Mouse (Mus musculus): ENCODE measurements around the gene Hivep3. TPM values are rescaled to one million over a fixed set of nuclear protein-coding genes. Genes with fewer than 3 reads are reported as not detected.

The Hivep3 gene
- polyA plus RNA-seq, 1 experiment from 2014 or later = 6.8 TPM

DNA sequence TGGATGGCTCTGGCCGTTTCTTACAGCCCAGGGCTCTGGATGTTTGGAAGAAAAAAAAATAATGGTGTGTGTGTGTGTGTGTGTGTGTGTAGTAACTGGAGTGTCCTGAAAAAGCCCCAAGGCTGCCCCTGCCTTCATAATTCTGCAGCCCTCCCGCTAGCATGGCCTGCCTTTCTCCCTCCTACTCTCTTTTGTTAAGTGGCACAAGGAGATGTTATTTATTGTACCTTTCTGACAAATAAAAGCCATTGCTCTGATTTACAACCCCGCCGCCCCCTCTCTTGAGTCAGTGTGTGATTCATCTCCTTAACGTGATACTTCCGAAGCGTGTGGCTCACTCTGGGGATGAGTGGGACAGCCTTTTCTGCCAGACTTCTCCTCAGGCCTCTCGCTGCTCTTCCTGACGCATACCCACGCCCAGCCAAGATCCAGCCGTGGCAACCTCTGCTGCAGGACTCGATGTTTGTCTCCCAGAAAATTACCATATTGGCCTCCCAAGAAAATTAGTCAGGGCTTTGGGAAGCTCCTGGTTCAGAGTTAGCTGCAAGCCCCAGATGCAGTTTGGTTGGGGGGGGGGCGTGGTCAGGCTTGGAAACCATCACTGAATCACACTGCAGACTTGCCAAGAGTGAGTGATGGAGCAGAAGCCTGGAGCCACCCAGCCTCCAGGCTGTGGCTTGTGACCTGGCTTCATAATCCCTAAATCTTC is 199.1 kb downstream of the Hivep3 start:
- H3K9ac ChIP-seq = no peak overlapping the region
- no peak overlapping the region for H3K4me3 ChIP-seq (replicated peaks)
- no peaks in the 10 kb centered on the region for H3K36me3 ChIP-seq
- H3K9me3 ChIP-seq (replicated peaks) = no peaks in the 10 kb centered on the region
- no peak for ATAC-seq (ENCODE audit: insufficient number of reproducible peaks, low FRiP score, low TSS enrichment, low read depth)
- H3K4me2 ChIP-seq (replicated peaks) = no peak overlapping the region
- H3K27ac ChIP-seq (replicated peaks) = no peak overlapping the region
- WGBS = 50% methylated on average over 13 of the region's 13 CpGs
- no peaks in the 10 kb centered on the region for H3K27me3 ChIP-seq
- no peaks in the 10 kb centered on the region for H3K4me1 ChIP-seq

DNA sequence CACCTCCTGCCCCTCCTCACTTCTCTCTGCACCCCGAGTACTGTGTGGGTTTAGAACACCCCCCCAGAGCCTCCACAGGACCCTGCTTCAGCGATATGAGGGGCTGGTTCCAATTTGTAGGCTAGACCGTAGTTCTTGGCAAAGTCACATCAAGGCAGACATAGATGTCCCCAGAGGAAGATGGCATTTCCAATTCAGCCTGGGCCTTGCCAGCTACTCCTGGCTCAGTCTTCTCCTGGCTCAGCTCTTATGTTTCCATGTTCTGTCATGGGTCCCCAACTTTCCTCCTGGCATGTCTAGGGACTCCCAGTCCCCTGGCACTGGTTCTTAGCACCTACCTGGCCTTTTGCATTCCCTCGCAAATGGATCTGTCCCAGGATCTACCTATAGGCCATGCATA is 201.3 kb downstream of the Hivep3 start:
- Histone ChIP-seq H3K27me3 (no peaks in the 10 kb centered on the region), H3K4me1 (no peaks in the 10 kb centered on the region), H3K9ac (no peak overlapping the region), H3K27ac (replicated peaks) (no peak overlapping the region), H3K9me3 (replicated peaks) (no peaks in the 10 kb centered on the region), H3K4me2 (replicated peaks) (no peak overlapping the region), H3K4me3 (replicated peaks) (no peak overlapping the region), H3K36me3 (no peaks in the 10 kb centered on the region)
- WGBS = 74% methylated on average over 4 of the region's 4 CpGs
- no peak for ATAC-seq (ENCODE audit: insufficient number of reproducible peaks, low FRiP score, low TSS enrichment, low read depth)

DNA sequence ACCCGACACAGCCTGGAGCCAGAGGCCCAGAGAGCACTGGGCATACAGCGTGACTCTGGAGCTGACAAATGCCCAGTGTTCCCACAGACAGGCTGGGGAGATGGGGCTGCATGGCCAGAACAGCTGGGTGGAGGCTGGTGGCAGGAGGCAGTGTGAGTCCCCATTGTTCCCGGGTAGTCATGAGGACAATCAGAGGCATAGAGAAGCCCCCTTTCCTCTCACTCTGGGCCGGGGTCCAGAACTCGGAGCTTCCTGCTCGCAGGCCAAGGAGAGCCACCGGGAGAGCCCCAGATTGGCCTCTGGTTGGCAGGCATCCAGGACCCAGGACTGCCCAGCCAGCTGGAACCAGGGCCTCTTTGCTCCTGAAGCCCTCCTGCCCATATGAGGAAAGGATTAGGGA is 204.3 kb downstream of the Hivep3 start:
- peak; percentile 55 for ATAC-seq (ENCODE audit: insufficient number of reproducible peaks, low FRiP score, low TSS enrichment, low read depth)
- WGBS = 52% methylated on average over 7 of the region's 7 CpGs
- Histone ChIP-seq H3K4me3 (replicated peaks) (no peak overlapping the region), H3K4me2 (replicated peaks) (no peak overlapping the region), H3K4me1 (no peaks in the 10 kb centered on the region), H3K9ac (no peak overlapping the region), H3K27me3 (no peaks in the 10 kb centered on the region), H3K27ac (replicated peaks) (no peak overlapping the region), H3K36me3 (no peaks in the 10 kb centered on the region), H3K9me3 (replicated peaks) (no peaks in the 10 kb centered on the region)

DNA sequence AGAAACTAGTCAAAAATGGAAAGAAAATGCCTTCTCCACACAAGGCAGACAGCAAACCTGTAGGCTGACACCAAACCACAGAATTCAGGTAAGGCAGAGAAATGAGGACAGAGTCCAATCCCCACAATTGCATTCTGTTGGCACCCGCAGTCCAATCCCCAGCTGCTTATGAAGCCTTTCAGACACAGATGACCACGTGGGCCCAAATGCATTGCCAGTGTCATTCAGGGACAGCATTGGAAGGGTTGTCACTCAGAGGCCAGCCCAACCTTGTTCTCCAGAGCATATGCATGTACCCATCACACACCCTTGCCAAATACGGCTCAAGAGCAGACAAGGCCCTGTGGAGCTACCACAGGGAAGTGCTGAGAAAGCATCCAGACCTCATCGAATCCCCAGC is 204.9 kb downstream of the Hivep3 start:
- Histone ChIP-seq H3K4me1 (no peaks in the 10 kb centered on the region), H3K27ac (replicated peaks) (no peak overlapping the region), H3K36me3 (no peaks in the 10 kb centered on the region), H3K27me3 (no peaks in the 10 kb centered on the region), H3K4me3 (replicated peaks) (no peak overlapping the region), H3K9ac (no peak overlapping the region), H3K4me2 (replicated peaks) (no peak overlapping the region), H3K9me3 (replicated peaks) (no peaks in the 10 kb centered on the region)
- no peak for ATAC-seq (ENCODE audit: insufficient number of reproducible peaks, low FRiP score, low TSS enrichment, low read depth)
- 77% methylated on average over 4 of the region's 4 CpGs for WGBS

DNA sequence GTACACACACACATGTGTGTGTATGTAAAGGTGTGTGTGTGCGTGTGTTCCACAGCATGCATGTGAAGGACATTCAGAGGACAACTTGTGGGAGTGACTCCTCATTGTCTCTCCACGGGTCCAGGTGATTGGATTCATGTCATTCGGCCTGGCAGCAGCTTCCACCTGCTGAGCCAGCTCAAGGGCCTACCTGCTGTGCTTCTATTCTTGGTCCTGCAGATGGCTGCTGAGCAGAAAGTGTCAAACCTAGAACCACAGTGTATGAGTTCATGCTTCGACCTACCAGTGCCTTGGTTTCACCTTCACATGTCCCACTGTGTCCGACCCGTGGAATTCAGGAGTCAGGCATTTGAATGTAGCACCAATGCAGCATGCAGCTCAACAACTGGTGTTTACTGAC is 206.2 kb downstream of the Hivep3 start:
- no peak overlapping the region for H3K4me2 ChIP-seq (replicated peaks)
- H3K9ac ChIP-seq = no peak overlapping the region
- no peak overlapping the region for H3K4me3 ChIP-seq (replicated peaks)
- 84% methylated on average over 6 of the region's 6 CpGs for WGBS
- no peaks in the 10 kb centered on the region for H3K9me3 ChIP-seq (replicated peaks)
- ATAC-seq (ENCODE audit: insufficient number of reproducible peaks, low FRiP score, low TSS enrichment, low read depth) = no peak
- H3K4me1 ChIP-seq = no peaks in the 10 kb centered on the region
- no peaks in the 10 kb centered on the region for H3K36me3 ChIP-seq
- no peak overlapping the region for H3K27ac ChIP-seq (replicated peaks)
- no peaks in the 10 kb centered on the region for H3K27me3 ChIP-seq

DNA sequence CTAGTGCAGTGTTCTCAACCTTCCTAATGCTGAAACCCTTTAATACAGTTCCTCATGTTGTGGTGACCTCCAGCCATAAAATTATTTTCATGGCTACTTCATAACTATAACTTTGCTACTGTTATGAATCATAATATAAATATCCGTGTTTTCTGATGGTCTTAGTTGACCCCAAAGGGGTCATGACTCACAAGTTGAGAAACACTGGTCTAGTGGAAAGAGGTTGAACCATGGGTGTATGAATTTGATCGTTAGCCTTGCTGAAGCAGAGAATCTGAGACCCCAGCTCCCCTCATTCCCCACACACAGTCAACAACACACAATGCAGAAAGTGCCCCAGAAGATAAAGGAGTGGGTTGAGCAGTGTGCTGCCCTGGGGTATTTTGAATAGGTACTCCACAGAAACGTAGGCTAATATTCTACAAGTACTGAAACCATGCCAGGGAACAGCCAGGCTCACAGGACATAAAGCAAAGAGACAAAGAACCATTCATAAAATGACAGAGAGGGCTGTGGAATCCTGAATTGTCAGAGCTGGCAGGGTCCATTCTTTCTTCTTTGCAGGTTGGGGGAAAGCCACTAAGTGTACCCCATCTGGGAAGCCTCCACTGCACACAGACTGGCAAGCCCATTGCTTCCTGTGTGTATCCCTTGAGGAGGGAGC is 212.8 kb downstream of the Hivep3 start:
- Histone ChIP-seq H3K4me2 (replicated peaks) (no peak overlapping the region), H3K27me3 (no peaks in the 10 kb centered on the region), H3K27ac (replicated peaks) (no peak overlapping the region), H3K4me1 (peaks cover 15% of the 10 kb centered on the region), H3K9me3 (replicated peaks) (no peaks in the 10 kb centered on the region), H3K36me3 (no peaks in the 10 kb centered on the region), H3K4me3 (replicated peaks) (no peak overlapping the region), H3K9ac (no peak overlapping the region)
- no peak for ATAC-seq (ENCODE audit: insufficient number of reproducible peaks, low FRiP score, low TSS enrichment, low read depth)
- WGBS = 63% methylated on average over 3 of the region's 3 CpGs

DNA sequence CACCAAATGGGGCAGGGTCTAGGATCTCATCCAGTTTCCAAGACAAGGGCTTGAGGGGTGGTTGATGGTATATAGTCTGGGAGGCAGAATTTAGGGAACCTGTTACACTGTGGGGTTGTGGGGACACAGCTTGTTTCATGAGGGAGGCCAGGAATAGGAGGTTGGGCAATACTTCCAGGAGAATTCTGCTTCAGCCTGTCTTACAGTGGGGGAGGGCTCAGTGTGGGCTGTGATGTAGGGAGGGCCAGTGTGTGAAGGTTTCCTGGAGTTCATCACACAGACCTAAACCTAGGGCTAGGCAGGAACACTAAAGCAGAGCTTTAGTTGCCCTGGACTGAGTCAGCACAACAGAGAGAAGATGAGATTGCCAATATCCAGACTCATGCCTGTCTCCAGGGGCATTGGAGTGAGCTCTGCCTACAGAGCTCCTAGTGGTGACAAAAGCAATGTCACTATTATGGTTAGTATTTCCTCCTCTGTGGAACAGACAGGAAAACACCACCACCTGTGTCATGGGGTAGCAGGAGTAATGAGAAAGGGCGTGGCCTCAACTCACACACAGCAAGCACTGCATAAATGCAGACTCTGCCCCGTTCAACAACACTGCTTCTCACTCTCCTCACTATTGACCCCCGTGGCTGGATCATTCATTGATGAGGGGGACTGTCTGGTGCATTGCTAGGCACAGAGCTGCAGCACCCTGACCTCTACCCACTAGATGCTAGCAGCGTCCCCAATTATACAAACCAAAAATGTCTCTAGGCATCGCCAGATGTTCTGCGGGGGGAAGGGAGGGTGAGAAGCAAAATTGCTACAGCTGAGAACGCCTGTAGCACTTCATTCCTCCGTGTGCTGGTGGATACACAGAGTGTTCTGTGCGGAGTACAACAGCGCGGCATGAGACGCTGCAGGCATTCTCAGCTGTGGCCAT is 213.9 kb downstream of the Hivep3 start:
- no peak for ATAC-seq (ENCODE audit: insufficient number of reproducible peaks, low FRiP score, low TSS enrichment, low read depth)
- WGBS = 42% methylated on average over 12 of the region's 12 CpGs
- Histone ChIP-seq H3K27me3 (no peaks in the 10 kb centered on the region), H3K4me2 (replicated peaks) (no peak overlapping the region), H3K27ac (replicated peaks) (no peak overlapping the region), H3K4me3 (replicated peaks) (no peak overlapping the region), H3K36me3 (no peaks in the 10 kb centered on the region), H3K4me1 (peaks cover 15% of the 10 kb centered on the region), H3K9me3 (replicated peaks) (no peaks in the 10 kb centered on the region), H3K9ac (no peak overlapping the region)

DNA sequence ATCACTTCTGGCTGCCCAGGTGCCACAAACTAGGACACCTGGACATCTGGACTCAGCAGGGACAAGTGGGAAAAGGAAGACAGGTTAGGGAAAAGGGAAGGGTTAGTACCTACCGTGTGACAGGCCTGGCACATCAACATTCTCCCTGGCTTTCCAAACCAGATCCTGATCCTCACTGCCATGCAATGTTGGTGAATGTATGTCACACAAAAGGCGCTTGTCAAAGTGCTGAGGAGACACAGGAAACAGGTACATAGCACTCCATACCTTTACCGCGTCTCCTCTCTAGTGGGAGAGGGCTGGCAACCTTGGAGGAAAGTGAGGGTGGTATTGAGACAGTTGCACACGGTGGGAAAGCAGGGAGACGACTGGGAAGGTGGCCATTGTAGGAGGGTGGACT is 214.8 kb downstream of the Hivep3 start:
- 82% methylated on average over 6 of the region's 6 CpGs for WGBS
- Histone ChIP-seq H3K9ac (no peak overlapping the region), H3K4me2 (replicated peaks) (no peak overlapping the region), H3K36me3 (no peaks in the 10 kb centered on the region), H3K27ac (replicated peaks) (no peak overlapping the region), H3K4me1 (peaks cover 15% of the 10 kb centered on the region), H3K27me3 (no peaks in the 10 kb centered on the region), H3K9me3 (replicated peaks) (no peaks in the 10 kb centered on the region), H3K4me3 (replicated peaks) (no peak overlapping the region)
- no peak for ATAC-seq (ENCODE audit: insufficient number of reproducible peaks, low FRiP score, low TSS enrichment, low read depth)

DNA sequence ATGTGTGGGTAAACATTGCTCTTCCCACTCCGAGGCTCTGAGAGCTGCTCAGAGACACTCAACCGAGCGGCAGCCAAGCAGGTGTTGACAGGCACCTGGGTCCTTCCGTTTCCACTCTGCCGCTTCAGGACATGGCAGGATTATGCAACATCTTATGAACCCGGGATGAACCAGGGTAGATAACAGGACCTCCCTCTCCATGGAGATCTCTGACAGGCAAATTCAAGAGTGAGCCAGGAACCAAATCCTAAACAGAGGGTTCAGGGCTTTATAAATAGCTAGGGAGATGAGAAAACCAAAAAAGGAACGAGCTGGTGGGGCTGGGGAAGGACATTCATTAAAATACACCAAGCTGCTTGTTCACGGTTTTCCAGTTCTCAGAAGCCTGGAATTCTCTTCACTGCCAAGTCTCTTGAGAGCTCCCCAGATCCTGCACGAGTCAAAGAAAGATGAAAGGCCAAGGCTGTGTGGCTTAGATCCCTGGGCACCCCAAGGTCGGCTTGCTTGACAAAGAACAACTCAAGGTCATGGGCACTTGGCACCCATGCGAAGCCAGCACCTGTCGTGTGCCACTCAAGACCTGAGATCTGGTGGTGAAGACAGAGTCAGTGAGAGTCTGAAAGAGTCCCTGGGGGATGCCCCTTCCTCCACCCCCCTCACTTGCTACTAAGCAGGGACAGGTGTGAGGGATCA is 215.5 kb downstream of the Hivep3 start:
- Histone ChIP-seq H3K4me1 (peaks cover 15% of the 10 kb centered on the region), H3K36me3 (no peaks in the 10 kb centered on the region), H3K27ac (replicated peaks) (no peak overlapping the region), H3K9ac (no peak overlapping the region), H3K4me2 (replicated peaks) (no peak overlapping the region), H3K4me3 (replicated peaks) (no peak overlapping the region), H3K9me3 (replicated peaks) (no peaks in the 10 kb centered on the region), H3K27me3 (no peaks in the 10 kb centered on the region)
- 66% methylated on average over 12 of the region's 12 CpGs for WGBS
- no peak; the same call in 1 of the 2 replicates for ATAC-seq (ENCODE audit: insufficient number of reproducible peaks, low FRiP score, low TSS enrichment, low read depth)

DNA sequence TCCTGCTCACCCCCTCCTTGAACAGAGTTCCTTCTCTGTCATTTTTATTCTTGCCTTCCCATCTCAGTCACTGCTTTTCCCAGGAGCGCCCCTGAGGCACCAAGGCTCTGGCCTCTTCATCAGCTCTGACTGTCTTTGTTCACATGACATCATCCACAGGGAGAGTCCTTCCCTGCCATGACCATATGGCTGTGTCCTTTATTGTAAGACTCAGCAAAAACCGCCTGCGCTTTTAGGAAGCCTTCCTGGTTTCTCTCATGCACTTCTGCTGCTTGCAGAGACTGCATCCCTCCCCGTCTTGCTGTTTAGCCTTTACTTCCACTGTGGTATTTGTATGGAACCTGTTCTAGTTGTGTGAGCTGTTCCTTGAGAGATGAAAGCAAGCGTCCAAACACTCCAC is 216.6 kb downstream of the Hivep3 start:
- H3K27ac ChIP-seq (replicated peaks) = no peak overlapping the region
- H3K4me2 ChIP-seq (replicated peaks) = no peak overlapping the region
- no peak overlapping the region for H3K4me3 ChIP-seq (replicated peaks)
- 76% methylated on average over 5 of the region's 5 CpGs for WGBS
- H3K9ac ChIP-seq = no peak overlapping the region
- ATAC-seq (ENCODE audit: insufficient number of reproducible peaks, low FRiP score, low TSS enrichment, low read depth) = no peak
- H3K4me1 ChIP-seq = peaks cover 15% of the 10 kb centered on the region
- no peaks in the 10 kb centered on the region for H3K27me3 ChIP-seq
- H3K36me3 ChIP-seq = no peaks in the 10 kb centered on the region
- no peaks in the 10 kb centered on the region for H3K9me3 ChIP-seq (replicated peaks)

DNA sequence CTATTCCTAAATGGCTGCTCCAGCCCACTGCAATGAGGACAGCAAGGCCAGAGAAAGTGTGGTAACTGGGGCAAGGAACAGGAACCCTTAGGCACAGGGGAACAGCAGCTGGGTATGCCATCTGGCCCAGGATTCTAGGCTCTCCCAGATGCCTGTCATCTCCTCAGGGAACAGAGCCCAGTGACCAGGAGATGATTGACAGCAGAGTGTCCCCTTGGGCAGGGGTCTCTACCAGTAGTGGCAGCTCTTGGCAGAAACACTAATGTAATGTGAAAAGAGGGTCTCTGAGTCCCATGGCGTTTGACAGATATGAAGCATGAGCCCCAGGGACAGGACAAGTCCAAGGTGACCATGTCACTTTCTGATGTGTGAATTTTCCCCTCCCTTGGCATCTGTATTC is 217.5 kb downstream of the Hivep3 start:
- H3K9me3 ChIP-seq (replicated peaks) = no peaks in the 10 kb centered on the region
- no peak overlapping the region for H3K4me3 ChIP-seq (replicated peaks)
- no peak overlapping the region for H3K27ac ChIP-seq (replicated peaks)
- no peak overlapping the region for H3K4me2 ChIP-seq (replicated peaks)
- H3K4me1 ChIP-seq = peaks cover 15% of the 10 kb centered on the region
- no peak for ATAC-seq (ENCODE audit: insufficient number of reproducible peaks, low FRiP score, low TSS enrichment, low read depth)
- no peak overlapping the region for H3K9ac ChIP-seq
- no peaks in the 10 kb centered on the region for H3K27me3 ChIP-seq
- 86% methylated on average over 1 of the region's 1 CpGs for WGBS
- no peaks in the 10 kb centered on the region for H3K36me3 ChIP-seq

All from embryonic facial prominence, embryonic 15.5 days (tissue).